Mouse (Mus musculus) E14TG2a.4 (cell line): ENCODE measurements around the gene Tmem184a.
A peak's percentile ranks its signal among the peaks of the same experiment; 100 is the strongest.

ENCODE experiments used
- CTCF ChIP-seq: conservative IDR thresholded peaks from 2 replicates; pipeline ENCODE4 v1.5.1; 2014; ENCODE audit warnings: low read length
- NANOG ChIP-seq: IDR thresholded peaks from 2 replicates; pipeline ENCODE4 v1.6.1; 2014; ENCODE audit warnings: borderline replicate concordance, low read length, mixed read lengths

- peak; percentile 85 for TF ChIP-seq CTCF
- no peak for TF ChIP-seq NANOG
Observed at GRCm38 (mm10) chr5:139817292-139817691, 2.4 kb downstream of the Tmem184a start.
